Comparison of ENCODE assay signal across 24 mouse cellular contexts in genomic region chr6:5054446-5055095, GRCm38 (mm10).
"Had no signal": no experiment of that assay in that cellular context is flagged by ENCODE, and none has a peak within 500 bp of the region (broad histone marks: within the 10 kb centered on the region; RNA-seq: fewer than 3 reads in every experiment).

No protein-coding gene starts in this region.

- H3K4me1 ChIP-seq: limb, embryonic 13.5 days; liver, embryonic 12.5 days; liver, embryonic 15.5 days; lung, embryonic 15.5 days; midbrain, embryonic 10.5 days; neural tube, embryonic 12.5 days had no signal

- H3K36me3 ChIP-seq: limb, embryonic 10.5 days; limb, embryonic 13.5 days; liver, embryonic 12.5 days; liver, embryonic 15.5 days; lung, embryonic 15.5 days; midbrain, embryonic 10.5 days; neural tube, embryonic 12.5 days; neural tube, embryonic 15.5 days had no signal

- H3K9ac ChIP-seq: limb, embryonic 13.5 days; liver, embryonic 12.5 days; liver, embryonic 15.5 days; lung, embryonic 15.5 days; neural tube, embryonic 12.5 days; neural tube, embryonic 15.5 days had no signal

- H3K27ac ChIP-seq: kidney, postnatal 0 days; limb, embryonic 10.5 days; limb, embryonic 13.5 days; liver, embryonic 12.5 days; liver, embryonic 15.5 days; lung, embryonic 15.5 days; midbrain, embryonic 10.5 days; neural tube, embryonic 12.5 days; neural tube, embryonic 15.5 days; stomach, postnatal 0 days had no signal

- DNase-seq: kidney, postnatal 25 days; layer of hippocampus, postnatal 36 days; liver; lung, adult 18-20 months; lung, postnatal 10 days; lung, postnatal 36 days; midbrain, embryonic 14.5 days; right cerebral cortex, adult 18-20 months; right cerebral cortex, postnatal 14 days; right cerebral cortex, postnatal 4 days; thymus, adult 2 months; thymus, postnatal 14 days; thymus, postnatal 4 days had no signal

- H3K4me3 ChIP-seq: limb, embryonic 10.5 days; limb, embryonic 13.5 days; liver, embryonic 12.5 days; liver, embryonic 15.5 days; lung, embryonic 15.5 days; megakaryocyte, embryonic 14.5 days; midbrain, embryonic 10.5 days; neural tube, embryonic 12.5 days; neural tube, embryonic 15.5 days had no signal

- H3K9me3 ChIP-seq: limb, embryonic 10.5 days; limb, embryonic 13.5 days; liver, embryonic 12.5 days; liver, embryonic 15.5 days; lung, embryonic 15.5 days; megakaryocyte, embryonic 14.5 days; midbrain, embryonic 10.5 days; neural tube, embryonic 12.5 days; neural tube, embryonic 15.5 days had no signal

- H3K27me3 ChIP-seq: limb, embryonic 13.5 days; liver, embryonic 12.5 days; liver, embryonic 15.5 days; lung, embryonic 15.5 days; megakaryocyte, embryonic 14.5 days; neural tube, embryonic 12.5 days; neural tube, embryonic 15.5 days had no signal

- ATAC-seq: liver, embryonic 12.5 days had no signal

- H3K4me2 ChIP-seq: limb, embryonic 13.5 days; liver, embryonic 12.5 days; liver, embryonic 15.5 days; lung, embryonic 15.5 days; neural tube, embryonic 12.5 days; neural tube, embryonic 15.5 days had no signal
